Mouse (Mus musculus): ENCODE data around the gene Upf2.

Upf2 gene

DNA sequence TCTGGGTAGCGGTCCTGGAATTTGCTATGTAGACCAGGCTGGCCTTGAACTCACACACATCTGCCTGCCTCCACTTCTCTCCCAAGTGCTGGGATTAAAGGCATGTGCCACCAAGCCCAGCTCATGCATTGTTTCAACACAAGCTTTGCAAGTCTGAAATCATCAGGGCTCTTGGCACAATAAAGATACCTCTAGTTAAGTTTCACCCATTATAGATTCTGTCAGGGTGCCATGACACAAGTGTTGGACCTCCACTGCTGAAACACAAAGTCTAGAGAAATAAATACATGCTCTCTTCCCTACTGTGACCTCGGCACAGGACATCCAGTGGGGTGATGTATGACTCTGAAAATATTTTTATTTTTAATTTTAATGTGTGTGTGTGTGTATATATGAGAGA lies 154.2 kb downstream of the Upf2 start:
- no peak for DNase-seq (ENCODE audit: extremely low read depth, insufficient read length, low spot score)
